Mouse (Mus musculus) olfactory bulb, adult 2 months (tissue): Measurements from ENCODE around the gene Os9.

Experiments used
- CTCF ChIP-seq: fragments of 200-500 bp; IDR thresholded peaks from 2 replicates; pipeline ENCODE4 v1.5.1; 2012; ENCODE audit warnings: low read depth, mild to moderate bottlenecking, low read length, moderate library complexity; ENCODE audit not compliant: insufficient read depth
- POLR2A ChIP-seq: fragments of 200-500 bp; IDR thresholded peaks from 2 replicates; pipeline ENCODE4 v1.6.1; 2012; ENCODE audit warnings: mild to moderate bottlenecking, low read depth, low read length, moderate library complexity; ENCODE audit not compliant: insufficient read depth

- TF ChIP-seq POLR2A (0 out of 2 replicates have a peak, but pooled peaks have one; percentile 13), CTCF (no peak)
These were observed 42.0 kb downstream of the Os9 start for GRCm38 (mm10) chr10:127078677-127079575.
